Mouse (Mus musculus): ENCODE measurements around the gene Mllt6. TPM values are rescaled to one million over a fixed set of nuclear protein-coding genes. Genes with fewer than 3 reads are reported as not detected.

Mllt6 gene
- polyA plus RNA-seq, 1 experiment: 78.5 TPM

GRCm38 (mm10) chr11:97684063-97684680, 21.0 kb downstream of the Mllt6 start:
- peaks cover 4% of the 10 kb centered on the region for H3K4me1 ChIP-seq (ENCODE audit: control insufficient read depth, insufficient read depth, low read length)
- H3K27ac ChIP-seq (ENCODE audit: insufficient read depth, low read length): no peak overlapping the region
- TF ChIP-seq CTCF (IDR thresholded peaks at IDR 0.05; ENCODE audit: extremely low read depth, insufficient read depth, low read length): no peak
- no peak for TF ChIP-seq POLR2A (IDR thresholded peaks at IDR 0.05; ENCODE audit: extremely low read depth, insufficient read depth, low read length)
- H3K4me3 ChIP-seq (ENCODE audit: insufficient read depth, low read length): no peak overlapping the region

GRCm38 (mm10) chr11:97684766-97685165, 21.6 kb downstream of the Mllt6 start:
- no peak overlapping the region for H3K27ac ChIP-seq (ENCODE audit: insufficient read depth, low read length)
- H3K4me1 ChIP-seq (ENCODE audit: control insufficient read depth, insufficient read depth, low read length): peaks cover 4% of the 10 kb centered on the region
- TF ChIP-seq CTCF (IDR thresholded peaks at IDR 0.05; ENCODE audit: extremely low read depth, insufficient read depth, low read length): no peak
- TF ChIP-seq POLR2A (IDR thresholded peaks at IDR 0.05; ENCODE audit: extremely low read depth, insufficient read depth, low read length): 0 out of 2 replicates have a peak, but pooled peaks have one; percentile 7
- no peak overlapping the region for H3K4me3 ChIP-seq (ENCODE audit: insufficient read depth, low read length)

DNA sequence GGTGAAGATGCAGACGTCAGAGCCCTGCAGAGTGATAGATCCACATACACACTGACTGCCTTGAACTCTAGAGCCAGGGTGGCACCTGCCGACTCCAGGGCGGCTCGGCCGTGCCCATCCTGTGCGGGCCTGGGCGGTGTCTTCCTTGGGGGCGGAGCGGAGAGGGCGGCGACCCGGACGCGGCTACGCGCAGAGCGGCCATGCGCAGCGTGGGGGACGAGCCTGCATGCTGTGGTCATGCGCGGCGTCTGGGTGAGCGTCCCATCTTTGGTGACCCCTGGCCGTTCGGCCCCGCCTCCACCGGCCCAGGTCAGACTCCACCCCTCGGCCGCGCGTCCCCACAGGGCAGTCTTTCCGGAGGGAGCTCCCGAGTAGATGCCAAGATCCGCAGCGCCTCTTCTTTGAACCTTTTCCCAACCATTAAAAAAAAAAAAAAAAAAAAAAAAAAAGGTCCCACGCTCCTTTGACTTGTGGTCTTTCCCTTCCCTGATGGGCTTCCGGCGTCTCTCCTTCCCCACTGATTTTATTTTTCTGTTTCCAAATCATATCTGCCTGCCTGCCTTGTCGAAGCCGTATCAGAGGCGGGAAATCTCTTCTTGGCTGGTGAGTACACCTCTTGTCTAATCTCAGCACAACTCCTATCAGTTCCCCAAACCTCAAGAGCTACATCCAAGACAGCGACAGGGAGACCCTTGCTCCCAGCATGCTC, 22.6 kb downstream of the Mllt6 start, which contains the start of gene Cisd3:
Cisd3 (plus strand) TSS at position 214 of the 709 bp plus-strand sequence.
- peak within 1 kb of the TSS; percentile 41 for H3K4me3 ChIP-seq (ENCODE audit: insufficient read depth, low read length)
- H3K27ac ChIP-seq (ENCODE audit: insufficient read depth, low read length): peak within 1 kb of the TSS; percentile 15; the same call in 1 of the 2 replicates
- H3K4me1 ChIP-seq (ENCODE audit: control insufficient read depth, insufficient read depth, low read length): peaks cover 4% of the 10 kb centered on the region
- no peak for TF ChIP-seq CTCF (IDR thresholded peaks at IDR 0.05; ENCODE audit: extremely low read depth, insufficient read depth, low read length)
- peak; percentile 46; the same call in 1 of the 2 replicates for TF ChIP-seq POLR2A (IDR thresholded peaks at IDR 0.05; ENCODE audit: extremely low read depth, insufficient read depth, low read length)

DNA sequence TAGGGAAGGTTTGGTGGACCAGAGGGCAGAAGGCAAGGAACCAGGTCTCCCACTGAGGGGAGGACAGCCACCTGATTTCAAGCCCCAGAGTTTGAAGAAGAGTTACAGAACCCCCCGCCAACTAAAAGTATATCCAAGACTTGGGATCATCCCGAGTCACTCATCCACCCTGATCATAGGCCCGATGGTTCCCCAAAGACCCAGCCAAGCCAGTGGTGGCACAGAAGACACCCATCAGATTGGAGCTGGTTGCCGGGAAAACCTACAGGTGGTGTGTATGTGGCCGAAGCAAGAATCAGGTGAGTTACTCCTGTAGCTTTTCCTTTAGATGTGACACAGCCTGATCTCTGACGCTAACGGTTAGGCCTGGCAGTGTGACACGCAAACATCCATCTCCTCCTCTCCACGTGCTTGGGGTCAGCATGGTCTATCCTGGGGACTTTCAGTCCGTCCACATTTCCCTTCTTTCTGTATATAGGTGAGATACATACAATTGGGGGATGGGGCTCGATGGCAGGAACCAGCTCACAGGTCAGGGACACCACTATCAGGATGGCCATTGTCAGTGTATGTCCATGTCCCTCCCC, 23.2 kb downstream of the Mllt6 start:
- H3K27ac ChIP-seq (ENCODE audit: insufficient read depth, low read length): no peak overlapping the region
- TF ChIP-seq CTCF (IDR thresholded peaks at IDR 0.05; ENCODE audit: extremely low read depth, insufficient read depth, low read length) (no peak), POLR2A (IDR thresholded peaks at IDR 0.05; ENCODE audit: extremely low read depth, insufficient read depth, low read length) (no peak)

DNA sequence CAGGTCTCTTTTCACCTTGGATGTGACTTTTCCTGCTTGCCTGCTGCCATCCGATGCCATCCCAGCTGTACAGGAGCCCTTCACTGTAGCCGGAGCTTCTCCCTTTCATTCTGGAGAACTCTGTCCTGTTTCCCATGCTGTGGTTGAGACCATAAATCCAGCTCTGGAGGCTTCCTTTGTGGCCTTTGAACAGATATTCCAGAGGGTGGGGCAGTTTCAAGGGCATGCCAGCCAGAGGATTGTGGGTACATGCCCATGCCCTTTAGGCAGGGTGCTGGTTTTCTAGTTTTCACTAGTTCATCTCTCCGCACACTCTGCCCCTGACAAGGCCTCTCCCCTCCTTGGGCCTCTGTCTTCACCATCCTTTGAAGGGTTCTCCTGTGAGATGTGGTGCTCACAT, 23.8 kb downstream of the Mllt6 start:
- no peak overlapping the region; the same call in 1 of the 2 replicates for H3K4me3 ChIP-seq (ENCODE audit: insufficient read depth, low read length)
- TF ChIP-seq CTCF (IDR thresholded peaks at IDR 0.05; ENCODE audit: extremely low read depth, insufficient read depth, low read length) (no peak), POLR2A (IDR thresholded peaks at IDR 0.05; ENCODE audit: extremely low read depth, insufficient read depth, low read length) (no peak)
- no peak overlapping the region for H3K27ac ChIP-seq (ENCODE audit: insufficient read depth, low read length)

More for the DNA sequence above, 23.2 kb downstream of the Mllt6 start:
- H3K4me3 ChIP-seq (ENCODE audit: insufficient read depth, low read length): peak overlapping the region; percentile 41
- peaks cover 4% of the 10 kb centered on the region for H3K4me1 ChIP-seq (ENCODE audit: control insufficient read depth, insufficient read depth, low read length)

DNA sequence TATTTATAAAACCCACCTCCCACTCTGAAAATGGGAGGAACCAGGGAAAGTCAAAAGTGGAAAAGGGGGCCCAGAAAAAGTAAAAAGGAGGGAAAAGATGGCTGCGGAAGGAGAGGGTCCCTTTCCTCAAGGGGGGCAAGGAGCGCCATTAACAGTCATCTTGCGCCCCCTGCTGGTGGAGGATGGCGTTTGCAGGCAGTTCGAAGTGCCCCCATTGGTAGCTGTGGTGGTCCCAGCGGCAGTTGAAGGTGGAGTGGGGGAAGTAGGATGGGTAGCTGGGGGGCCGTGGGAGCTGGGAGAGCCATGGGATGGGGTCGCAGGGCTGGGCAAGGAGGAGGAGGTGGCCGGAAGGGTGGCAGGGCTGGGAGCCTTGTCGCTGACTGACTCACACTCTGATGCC, 26.6 kb downstream of the Mllt6 start:
- peak; percentile 82 for TF ChIP-seq CTCF (IDR thresholded peaks at IDR 0.05; ENCODE audit: extremely low read depth, insufficient read depth, low read length)
- TF ChIP-seq POLR2A (IDR thresholded peaks at IDR 0.05; ENCODE audit: extremely low read depth, insufficient read depth, low read length): no peak

More for the DNA sequence above, 23.8 kb downstream of the Mllt6 start:
- H3K4me1 ChIP-seq (ENCODE audit: control insufficient read depth, insufficient read depth, low read length): peaks cover 4% of the 10 kb centered on the region

GRCm38 (mm10) chr11:97694435-97694834, 31.2 kb downstream of the Mllt6 start:
- Histone ChIP-seq H3K4me1 (ENCODE audit: control insufficient read depth, insufficient read depth, low read length) (peaks cover 5% of the 10 kb centered on the region), H3K27ac (ENCODE audit: insufficient read depth, low read length) (no peak overlapping the region), H3K4me3 (ENCODE audit: insufficient read depth, low read length) (no peak overlapping the region)
- no peak for TF ChIP-seq CTCF (IDR thresholded peaks at IDR 0.05; ENCODE audit: extremely low read depth, insufficient read depth, low read length)
- no peak for TF ChIP-seq POLR2A (IDR thresholded peaks at IDR 0.05; ENCODE audit: extremely low read depth, insufficient read depth, low read length)

More for the DNA sequence above, 26.6 kb downstream of the Mllt6 start:
- peaks cover 4% of the 10 kb centered on the region for H3K4me1 ChIP-seq (ENCODE audit: control insufficient read depth, insufficient read depth, low read length)
- H3K27ac ChIP-seq (ENCODE audit: insufficient read depth, low read length): no peak overlapping the region
- H3K4me3 ChIP-seq (ENCODE audit: insufficient read depth, low read length): no peak overlapping the region

DNA sequence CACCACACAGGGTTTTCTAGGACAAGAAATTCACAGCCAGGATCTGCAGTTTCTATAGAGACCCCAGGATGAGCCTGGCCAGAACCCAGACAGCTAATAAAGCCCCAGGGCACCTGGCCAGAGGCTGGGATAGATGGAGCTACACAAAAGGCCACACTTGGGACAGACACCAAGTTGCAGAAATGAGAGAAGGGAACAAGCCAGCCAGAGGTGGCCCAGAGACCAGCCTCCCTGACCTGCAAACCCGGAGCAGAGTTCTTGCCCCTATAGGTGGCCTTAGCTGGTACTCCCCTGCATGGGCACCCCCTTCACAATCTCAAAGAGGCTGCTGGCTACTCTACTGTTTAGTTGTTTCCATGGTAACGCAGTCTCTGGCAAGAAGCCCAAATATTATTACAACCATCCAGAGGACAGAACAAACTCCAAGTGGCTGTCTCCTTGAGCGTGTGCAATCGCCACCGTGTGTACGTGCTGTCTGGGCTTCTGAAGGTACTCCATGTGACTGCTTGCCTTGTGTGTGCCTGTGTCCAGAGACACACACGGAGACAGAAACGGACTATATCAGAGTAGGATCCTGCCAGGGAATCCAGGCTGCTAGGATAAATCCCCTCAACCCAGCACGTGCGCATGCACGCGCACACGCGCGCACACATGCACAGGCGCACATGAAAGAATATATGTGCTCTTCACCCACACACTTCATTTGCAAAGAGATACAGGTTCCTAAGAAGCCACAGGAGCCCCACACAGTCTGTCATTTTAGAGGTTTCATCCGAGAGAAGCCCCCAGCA, 31.9 kb downstream of the Mllt6 start:
- Histone ChIP-seq H3K27ac (ENCODE audit: insufficient read depth, low read length) (no peak overlapping the region), H3K4me1 (ENCODE audit: control insufficient read depth, insufficient read depth, low read length) (peaks cover 5% of the 10 kb centered on the region), H3K4me3 (ENCODE audit: insufficient read depth, low read length) (no peak overlapping the region)
- TF ChIP-seq CTCF (IDR thresholded peaks at IDR 0.05; ENCODE audit: extremely low read depth, insufficient read depth, low read length) (no peak), POLR2A (IDR thresholded peaks at IDR 0.05; ENCODE audit: extremely low read depth, insufficient read depth, low read length) (no peak)

Measured in cortical plate, adult 2 months (tissue).